Mouse (Mus musculus): ENCODE measurements at regions not wholly inside any gene's neighbourhood (a gene's known extent, or its start where the extent isn't known, plus 50 kb on each side); places are given as distances from the start of the nearest gene placed in this dataset.

GRCm38 (mm10) chr3:8751356-8751755 lies 858.5 kb downstream of the Zfp704 start:
- no peak for DNase-seq (ENCODE audit: low spot score in 2 of 2)

DNA sequence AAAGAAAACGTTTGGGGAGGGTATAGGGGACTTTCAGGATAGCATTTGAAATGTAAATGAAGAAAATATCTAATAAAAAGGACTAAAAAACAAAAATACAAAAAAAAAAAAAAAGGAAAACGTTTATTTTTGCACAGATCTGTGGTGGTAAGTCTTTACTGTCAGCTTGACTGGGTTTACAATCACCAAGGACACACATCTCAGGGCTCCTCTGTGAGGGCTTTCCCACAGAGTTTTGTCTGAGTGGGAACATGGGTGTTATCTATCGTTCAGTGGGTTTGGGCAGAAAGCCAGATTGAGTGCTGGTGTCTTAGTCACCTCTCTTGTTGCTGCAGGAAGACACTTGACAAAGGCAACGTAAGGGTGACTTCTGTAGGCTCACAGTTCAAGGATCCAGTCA lies 859.0 kb downstream of the Zfp704 start:
- DNase-seq (ENCODE audit: low spot score in 2 of 2), result no peak

GRCm38 (mm10) chr3:8750162-8750561 lies 859.7 kb downstream of the Zfp704 start:
- no peak for DNase-seq (ENCODE audit: low spot score in 2 of 2)

DNA sequence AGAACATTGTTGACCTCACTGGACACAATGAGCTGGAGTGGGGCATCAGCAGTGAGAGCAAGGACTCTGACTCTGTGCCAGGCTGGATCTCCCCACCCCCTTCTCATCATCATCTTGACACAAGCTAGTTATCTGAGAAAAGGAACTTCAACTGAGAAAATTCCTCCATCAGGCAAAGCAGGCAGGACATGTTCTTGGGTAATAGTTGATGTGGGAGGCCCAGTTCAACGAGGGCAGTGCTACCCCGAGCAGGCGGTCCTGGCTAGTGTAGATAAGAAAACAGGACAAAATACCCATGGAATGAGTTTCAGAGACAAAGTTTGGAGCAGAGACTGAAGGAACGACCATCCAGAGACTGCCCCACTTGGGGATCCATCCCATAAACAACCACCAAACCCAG lies 862.7 kb downstream of the Zfp704 start:
- DNase-seq (ENCODE audit: low spot score in 2 of 2), result no peak

- no peak for DNase-seq (ENCODE audit: low spot score in 2 of 2)
Observed at GRCm38 (mm10) chr3:8746677-8747076, 863.2 kb downstream of the Zfp704 start.

DNA sequence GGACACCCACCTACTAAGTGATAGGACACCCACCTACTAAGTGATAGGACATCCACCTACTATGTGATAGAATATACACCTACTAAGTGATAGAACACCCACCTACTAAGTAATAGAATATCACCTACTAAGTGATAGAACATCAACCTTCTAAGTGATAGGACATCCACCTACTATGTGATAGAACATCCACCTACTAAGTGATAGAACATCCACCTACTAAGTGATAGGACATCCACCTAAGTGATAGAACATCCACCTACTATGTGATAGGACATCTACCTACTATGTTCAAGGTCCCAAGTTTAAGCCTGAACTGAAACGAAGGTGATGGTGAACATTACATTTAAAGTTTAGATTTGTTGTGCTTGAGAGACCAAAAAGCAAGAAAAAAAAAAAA lies 863.8 kb downstream of the Zfp704 start:
- no peak for DNase-seq (ENCODE audit: low spot score in 2 of 2)

DNA sequence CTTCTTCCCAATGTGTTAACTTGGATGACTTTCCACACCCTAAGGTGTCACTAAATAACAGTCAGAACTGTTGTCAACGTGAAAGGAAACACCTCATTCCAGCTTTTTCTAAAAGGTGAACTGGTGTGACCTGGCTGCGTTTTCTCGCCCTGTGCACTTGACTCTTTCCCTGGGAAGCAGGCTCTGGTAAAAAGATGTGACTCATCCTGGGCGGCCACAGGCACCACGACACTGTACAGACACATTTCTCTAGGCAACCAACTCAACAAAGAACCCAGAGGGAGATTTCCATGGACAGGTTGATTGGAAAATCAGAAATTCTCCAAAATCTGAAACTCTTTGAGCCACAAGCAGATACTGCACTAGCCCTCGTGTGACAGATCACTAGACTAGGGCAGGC lies 865.0 kb downstream of the Zfp704 start:
- DNase-seq (ENCODE audit: low spot score in 2 of 2), result no peak

GRCm38 (mm10) chr3:8743650-8744049 lies 866.2 kb downstream of the Zfp704 start:
- DNase-seq (ENCODE audit: low spot score in 2 of 2), result no peak

DNA sequence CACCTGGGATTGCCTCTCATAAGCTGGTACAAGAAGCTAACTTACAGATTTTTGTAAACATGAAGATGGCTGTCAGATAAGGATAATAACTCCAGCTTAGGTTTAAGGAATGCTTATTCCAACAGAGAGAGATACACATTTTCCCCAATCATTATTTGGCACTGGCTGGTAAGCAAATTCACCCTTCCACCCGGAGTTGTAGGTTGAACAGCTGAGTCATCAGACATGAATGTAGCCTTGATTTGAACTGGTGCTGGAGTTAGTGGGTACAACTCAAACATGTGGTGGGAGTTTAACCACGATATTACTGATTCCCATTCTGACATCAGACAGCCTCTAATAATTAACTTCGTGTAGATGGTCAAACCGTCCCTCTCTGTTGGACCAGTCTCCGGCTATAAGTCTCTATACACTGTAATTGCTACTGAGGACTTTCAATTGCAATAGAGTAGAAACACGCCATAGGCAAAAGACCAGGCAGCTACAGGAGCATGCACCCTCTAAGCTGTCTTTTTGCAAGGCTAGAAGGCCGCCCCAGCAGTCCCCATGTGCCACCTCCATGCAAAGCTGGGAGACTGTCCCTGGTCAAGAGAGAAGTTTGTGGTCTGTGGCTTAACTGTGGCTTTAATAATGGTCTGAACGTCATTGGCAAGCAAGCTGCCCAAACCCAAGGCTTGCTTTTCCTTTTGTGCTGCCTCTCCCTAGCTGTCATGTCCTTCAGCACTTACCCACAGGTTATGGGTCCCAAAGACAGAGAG lies 868.4 kb downstream of the Zfp704 start:
- DNase-seq (ENCODE audit: low spot score in 2 of 2), result no peak

GRCm38 (mm10) chr3:8740710-8741109 lies 869.2 kb downstream of the Zfp704 start:
- DNase-seq (ENCODE audit: low spot score in 2 of 2), result no peak

GRCm38 (mm10) chr3:8739299-8739698 lies 870.6 kb downstream of the Zfp704 start:
- no peak for DNase-seq (ENCODE audit: low spot score in 2 of 2)

- no peak for DNase-seq (ENCODE audit: low spot score in 2 of 2)
Observed at GRCm38 (mm10) chr3:8736239-8736953, 873.5 kb downstream of the Zfp704 start.

- peak in 1 of 2 experiments; percentile 23 for DNase-seq (ENCODE audit: low spot score in 2 of 2)
Observed at GRCm38 (mm10) chr3:8734096-8734495, 875.8 kb downstream of the Zfp704 start.

DNA sequence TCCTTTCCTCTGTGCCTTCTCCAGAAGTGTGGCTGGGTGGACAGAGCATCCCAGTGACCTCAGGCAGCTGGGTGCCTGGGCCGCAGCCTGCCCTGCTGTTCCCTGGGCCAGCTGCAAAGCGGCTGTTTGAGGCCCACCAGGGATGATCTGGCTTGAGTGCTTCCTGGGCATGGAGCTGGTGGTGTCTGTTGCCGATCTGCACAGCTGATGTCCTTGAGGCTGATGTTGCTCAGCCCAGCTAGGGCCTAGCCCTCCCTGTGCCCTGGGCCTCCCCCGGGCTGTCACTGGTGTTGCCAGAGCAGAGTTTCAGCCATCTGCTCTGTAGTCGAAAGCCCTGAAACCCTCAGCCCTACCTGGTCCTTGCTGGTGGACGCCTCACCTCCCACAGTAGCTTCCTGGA lies 878.5 kb downstream of the Zfp704 start:
- DNase-seq (ENCODE audit: low spot score in 2 of 2), result no peak

GRCm38 (mm10) chr3:8721628-8722594 lies 888.0 kb downstream of the Zfp704 start:
- no peak for DNase-seq (ENCODE audit: low spot score in 2 of 2)

DNA sequence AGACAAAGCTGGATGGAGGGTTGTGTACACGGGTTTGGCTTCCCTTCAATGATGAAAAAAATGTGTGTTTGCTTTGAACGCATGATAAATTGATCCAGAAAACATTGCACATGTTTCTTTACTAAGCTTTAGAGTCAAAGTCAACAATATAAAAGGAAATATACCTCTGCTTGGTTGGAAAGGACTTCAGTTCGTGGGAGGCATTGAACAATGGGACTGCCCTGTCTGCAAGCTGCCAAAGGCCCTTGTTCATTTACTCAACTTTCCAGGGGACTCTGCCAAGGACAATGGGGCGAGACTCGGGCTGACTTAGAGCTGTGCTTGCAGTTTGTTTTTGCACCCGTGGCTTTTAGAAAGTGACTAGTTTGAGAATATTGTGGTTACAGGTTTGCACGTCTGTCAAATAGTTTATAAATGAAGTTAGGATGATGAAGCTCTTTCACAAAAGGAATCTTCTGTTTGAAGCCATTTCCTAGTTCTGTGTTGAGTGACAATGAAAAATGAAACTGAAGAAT lies 889.2 kb downstream of the Zfp704 start:
- DNase-seq (ENCODE audit: low spot score in 2 of 2), result no peak

DNA sequence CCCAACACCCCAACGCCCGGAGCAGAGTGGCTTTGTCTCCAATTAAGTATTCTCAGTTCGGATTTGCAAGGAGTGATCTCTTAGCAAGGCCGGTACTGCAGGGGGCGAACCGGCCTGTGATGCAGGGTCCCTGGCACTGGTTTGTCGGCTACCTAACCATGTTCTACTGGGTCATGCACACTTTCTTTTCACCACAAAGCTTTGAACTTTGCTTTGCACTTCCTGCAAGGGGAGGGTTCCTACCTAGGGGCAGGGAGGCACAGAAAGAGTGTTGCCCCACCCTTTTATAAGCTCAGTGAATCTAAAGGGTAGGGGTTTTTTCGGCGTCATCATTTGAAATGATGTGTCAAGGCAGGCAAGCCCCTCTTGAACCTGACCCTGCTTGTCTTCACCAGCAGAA lies 891.7 kb downstream of the Zfp704 start:
- no peak for DNase-seq (ENCODE audit: low spot score in 2 of 2)

GRCm38 (mm10) chr3:8717334-8717812 lies 892.5 kb downstream of the Zfp704 start:
- DNase-seq (ENCODE audit: low spot score in 2 of 2), result peak; percentile 30 to 61

All from frontal cortex, postnatal 36 days (tissue).